Mouse (Mus musculus) left cerebral cortex, adult 8-10 months (tissue): ENCODE measurements around the gene Amotl2. TPM values are rescaled to one million over a fixed set of nuclear protein-coding genes. Genes with fewer than 3 reads are reported as not detected.

Source experiments
- DNase-seq, 2 experiments: peaks; one replicate each; pipeline ENCODE4 v3.0.0; 2022; ENCODE audit warnings: low spot score in 2 of 2
- total RNA-seq, 4 experiments: library from RNA; stranded (reverse); gene quantifications; 2 replicates each; pipeline ENCODE4 v1.2.4; 2022

The Amotl2 gene
- 10 to 100 TPM; 16.5 to 25.1 (median 18.6) TPM for total RNA-seq

GRCm38 (mm10) chr9:102716481-102717163 lies at the start of gene Amotl2:
Gene Amotl2 (plus strand): TSS chr9:102716672.
- DNase-seq = no peak

GRCm38 (mm10) chr9:102668115-102668514 lies 48.4 kb upstream of the Amotl2 start:
- no peak for DNase-seq

GRCm38 (mm10) chr9:102668906-102669305 lies 47.6 kb upstream of the Amotl2 start:
- no peak for DNase-seq

- DNase-seq = no peak
Observed at GRCm38 (mm10) chr9:102673381-102673780, 43.1 kb upstream of the Amotl2 start.

- no peak for DNase-seq
Observed at GRCm38 (mm10) chr9:102675922-102676321, 40.5 kb upstream of the Amotl2 start.

GRCm38 (mm10) chr9:102681470-102681869 lies 35.0 kb upstream of the Amotl2 start:
- DNase-seq = no peak

- DNase-seq = no peak
Observed at GRCm38 (mm10) chr9:102687943-102688342, 28.5 kb upstream of the Amotl2 start.

GRCm38 (mm10) chr9:102689406-102689939 lies 27.0 kb upstream of the Amotl2 start:
- no peak for DNase-seq

- DNase-seq = peak; percentile 21 to 43
Observed at GRCm38 (mm10) chr9:102689940-102690642, 26.4 kb upstream of the Amotl2 start.

- no peak for DNase-seq
Observed at GRCm38 (mm10) chr9:102690891-102691290, 25.6 kb upstream of the Amotl2 start.

- no peak for DNase-seq
Observed at GRCm38 (mm10) chr9:102692564-102693475, 23.7 kb upstream of the Amotl2 start.

GRCm38 (mm10) chr9:102701042-102701441 lies 15.4 kb upstream of the Amotl2 start:
- DNase-seq = no peak

- DNase-seq = no peak
Observed at GRCm38 (mm10) chr9:102709504-102710135, 6.9 kb upstream of the Amotl2 start.

GRCm38 (mm10) chr9:102710520-102710919 lies 6.0 kb upstream of the Amotl2 start:
- DNase-seq = no peak

- DNase-seq = no peak
Observed at GRCm38 (mm10) chr9:102713797-102714196, 2.7 kb upstream of the Amotl2 start.

- no peak for DNase-seq
Observed at GRCm38 (mm10) chr9:102714893-102715505, 1.5 kb upstream of the Amotl2 start.

GRCm38 (mm10) chr9:102715506-102715900 lies 969 bp upstream of the Amotl2 start:
- no peak for DNase-seq

- DNase-seq = peak; percentile 72 to 79
Observed at GRCm38 (mm10) chr9:102717164-102717885, 853 bp downstream of the Amotl2 start.

- peak; percentile 51 to 58 for DNase-seq
Observed at GRCm38 (mm10) chr9:102717886-102718643, 1.6 kb downstream of the Amotl2 start.
